Mouse (Mus musculus) ES-Bruce4 (cell line): ENCODE results near the gene Dlat.

ENCODE experiments used
- EP300 ChIP-seq: IDR thresholded peaks from 2 replicates; pipeline ENCODE4 v1.6.1; 2011; ENCODE audit warnings: low read depth, low read length; ENCODE audit not compliant: insufficient read depth
- POLR2A ChIP-seq: IDR thresholded peaks from one replicate; pipeline ENCODE4 v1.8.1; 2011; ENCODE audit warnings: low read length; ENCODE audit not compliant: insufficient read depth

- TF ChIP-seq POLR2A (no peak), EP300 (no peak)
Observed at GRCm38 (mm10) chr9:50681727-50682126, 22.1 kb upstream of the Dlat start.
